Comparison of ENCODE assay signal across 12 mouse cellular contexts in genomic region chr3:59113973-59114517, GRCm38 (mm10). TPM values are rescaled to one million over a fixed set of nuclear protein-coding genes. Genes with fewer than 3 reads are reported as not detected.
DNase-seq lines count a peak whose midpoint lies in the region; ATAC-seq and TF ChIP-seq lines count a peak whose summit lies in the region.
"Had no signal": no experiment of that assay in that cellular context is flagged by ENCODE, and none has a peak within 500 bp of the region (broad histone marks: within the 10 kb centered on the region; RNA-seq: fewer than 3 reads in every experiment).

No protein-coding gene starts in this region.

- H3K27ac ChIP-seq in lung, embryonic 14.5 days (ENCODE audit: low read depth) = peak overlapping the region; percentile 32; the same call in 1 of the 2 replicates
- peak overlapping the region; percentile 85 to 91 for H3K27ac ChIP-seq in heart, embryonic 14.5 days (replicated peaks in 1 of 2; ENCODE audit: control insufficient read depth in 1 of 2, insufficient read depth in 1 of 2, low read depth in 2 of 2, low read length in 2 of 2)
- 0 out of 2 replicates have a peak overlapping the region, but pooled peaks have one; percentile 5 for H3K27ac ChIP-seq in macrophage
- H3K27ac ChIP-seq in hindbrain, embryonic 16.5 days (ENCODE audit: low read depth, low read length) = no peak overlapping the region
- H3K27ac ChIP-seq: hindbrain, embryonic 12.5 days; kidney, postnatal 0 days; limb, embryonic 10.5 days had no signal

- H3K9ac ChIP-seq in lung, embryonic 14.5 days = no peak overlapping the region
- H3K9ac ChIP-seq in heart, embryonic 14.5 days (ENCODE audit: low read length) = no peak overlapping the region; the same call in 1 of the 2 replicates
- no peak overlapping the region for H3K9ac ChIP-seq in hindbrain, embryonic 16.5 days (ENCODE audit: low read depth, low read length)
- H3K9ac ChIP-seq: hindbrain, embryonic 12.5 days had no signal

- no peaks in the 10 kb centered on the region for H3K36me3 ChIP-seq in lung, embryonic 14.5 days (ENCODE audit: insufficient read depth)
- H3K36me3 ChIP-seq in heart, embryonic 14.5 days (ENCODE audit: control insufficient read depth, insufficient read depth, low read length) = peaks cover 7% of the 10 kb centered on the region; the same call in 1 of the 2 replicates
- peaks cover 13% of the 10 kb centered on the region; the same call in 1 of the 2 replicates for H3K36me3 ChIP-seq in macrophage (ENCODE audit: inconsistent target)
- peaks cover 5% of the 10 kb centered on the region; the same call in 1 of the 2 replicates for H3K36me3 ChIP-seq in hindbrain, embryonic 16.5 days (ENCODE audit: control insufficient read depth, insufficient read depth, low read length)
- H3K36me3 ChIP-seq: limb, embryonic 10.5 days had no signal

- ATAC-seq in lung, embryonic 14.5 days (ENCODE audit: insufficient read depth) = no peak
- ATAC-seq in heart, embryonic 14.5 days (ENCODE audit: insufficient number of reproducible peaks, insufficient read depth, low FRiP score, low read depth) = peak; percentile 78
- ATAC-seq in hindbrain, embryonic 16.5 days = no peak

- H3K4me1 ChIP-seq in lung, embryonic 14.5 days (ENCODE audit: insufficient read depth) = no peaks in the 10 kb centered on the region
- H3K4me1 ChIP-seq in lung, adult 2 months (ENCODE audit: control insufficient read depth, insufficient read depth, low read length) = no peaks in the 10 kb centered on the region
- peaks cover 11 to 15% of the 10 kb centered on the region in 2 experiments for H3K4me1 ChIP-seq in heart, embryonic 14.5 days (ENCODE audit: control insufficient read depth in 2 of 2, insufficient read depth in 2 of 2, low read length in 2 of 2)
- H3K4me1 ChIP-seq in hindbrain, embryonic 16.5 days (ENCODE audit: control insufficient read depth, insufficient read depth, low read depth, low read length) = no peaks in the 10 kb centered on the region
- H3K4me1 ChIP-seq: hindbrain, embryonic 12.5 days; limb, embryonic 10.5 days had no signal

- 67% methylated on average over 8 of the region's 8 CpGs for WGBS in lung, embryonic 14.5 days
- WGBS in lung, adult 2 months = 47% methylated on average over 8 of the region's 8 CpGs
- 5% methylated on average over 8 of the region's 8 CpGs for WGBS in heart, embryonic 14.5 days
- 26% methylated on average over 8 of the region's 8 CpGs for WGBS in macrophage (ENCODE audit: missing documents)
- 79% methylated on average over 8 of the region's 8 CpGs for WGBS in hindbrain, embryonic 16.5 days

- H3K9me3 ChIP-seq in lung, embryonic 14.5 days (ENCODE audit: low read depth, low read length) = no peaks in the 10 kb centered on the region
- H3K9me3 ChIP-seq in heart, embryonic 14.5 days (ENCODE audit: control insufficient read depth, low read length) = no peaks in the 10 kb centered on the region
- no peaks in the 10 kb centered on the region for H3K9me3 ChIP-seq in hindbrain, embryonic 16.5 days (ENCODE audit: control insufficient read depth, low read length)
- H3K9me3 ChIP-seq: hindbrain, embryonic 12.5 days; limb, embryonic 10.5 days had no signal

- H3K4me3 ChIP-seq in lung, embryonic 14.5 days (ENCODE audit: low read depth, low read length) = no peak overlapping the region
- no peak overlapping the region for H3K4me3 ChIP-seq in lung, adult 2 months (replicated peaks; ENCODE audit: extremely low read depth, low read depth, low read length)
- H3K4me3 ChIP-seq in heart, embryonic 14.5 days (ENCODE audit: control insufficient read depth in 1 of 2, insufficient read depth in 1 of 2, low read depth in 1 of 2, low read length in 2 of 2) = no peak overlapping the region
- H3K4me3 ChIP-seq in macrophage (ENCODE audit: inconsistent target) = no peak overlapping the region
- no peak overlapping the region for H3K4me3 ChIP-seq in hindbrain, embryonic 16.5 days (ENCODE audit: low read length)
- H3K4me3 ChIP-seq: hindbrain, embryonic 12.5 days; limb, embryonic 10.5 days had no signal

- no peaks in the 10 kb centered on the region for H3K79me2 ChIP-seq in macrophage (ENCODE audit: inconsistent target)

- no peak for DNase-seq in lung, embryonic 14.5 days
- no peak for DNase-seq in lung, adult 2 months
- peak; percentile 66 for DNase-seq in Muller cell, postnatal 12 days (ENCODE audit: inconsistent ontology term)
- no peak for DNase-seq in right cerebral cortex, postnatal 14 days
- no peak for DNase-seq in kidney, adult 11 months
- DNase-seq: thymus, adult 18-20 months had no signal

- no peak for TF ChIP-seq CTCF in lung, embryonic 14.5 days (IDR thresholded peaks at IDR 0.05; ENCODE audit: low read depth)
- TF ChIP-seq CTCF in lung, adult 2 months (IDR thresholded peaks at IDR 0.05; ENCODE audit: insufficient read depth, low read length) = no peak

- no peaks in the 10 kb centered on the region for H3K27me3 ChIP-seq in lung, embryonic 14.5 days (ENCODE audit: insufficient read depth, low read length)
- no peaks in the 10 kb centered on the region for H3K27me3 ChIP-seq in heart, embryonic 14.5 days (ENCODE audit: control insufficient read depth, insufficient read depth, low read length)
- H3K27me3 ChIP-seq in hindbrain, embryonic 16.5 days (replicated peaks; ENCODE audit: control insufficient read depth, insufficient read depth, low read length) = no peaks in the 10 kb centered on the region
- H3K27me3 ChIP-seq: hindbrain, embryonic 12.5 days had no signal

- no peak for TF ChIP-seq POLR2A in lung, adult 2 months (IDR thresholded peaks at IDR 0.05; ENCODE audit: borderline replicate concordance, extremely low read depth, low read depth, low read length)

- no peak overlapping the region for H3K4me2 ChIP-seq in lung, embryonic 14.5 days
- H3K4me2 ChIP-seq in heart, embryonic 14.5 days (ENCODE audit: low read length) = peak overlapping the region; percentile 42
- no peak overlapping the region for H3K4me2 ChIP-seq in hindbrain, embryonic 16.5 days (ENCODE audit: low read length)
- H3K4me2 ChIP-seq: hindbrain, embryonic 12.5 days had no signal

RNA-seq across cellular contexts. Expression of gene Gpr171, which starts 12.4 kb away (rescaled TPM):
- 0.80 and 0.84 TPM in 2 replicates for polyA plus RNA-seq in lung, embryonic 14.5 days (2014; fragmentation: Nextera tagmentation; extraction: Ambion mirVana)
- 0.86 and 0.90 TPM in 2 replicates for polyA plus RNA-seq in lung, adult 2 months (2012; rRNA removed)
- 1.1 and 1.2 TPM in 2 replicates for polyA plus RNA-seq in heart, embryonic 14.5 days (2014; fragmentation: Nextera tagmentation; extraction: Ambion mirVana)
- 1 to 10 TPM in 8 of 26 experiments, under 1 TPM in 13, not detected in 5; 0.36 to 4.1 (median 0.82) TPM for total RNA-seq in macrophage (2018; cell fraction: chromatin; rRNA removed)
- 1 to 10 TPM; 1.1 to 6.4 (median 2.9) TPM for total RNA-seq in macrophage (2018; cell fraction: cytosol; rRNA removed)
- 1 to 10 TPM in 24 of 26 experiments, under 1 TPM in 2; 0.77 to 7.3 (median 2.6) TPM for total RNA-seq in macrophage (2018; cell fraction: nucleus; rRNA removed)
- 2.4 to 8.4 TPM (median 4.9 TPM) in 3 replicates for polyA plus RNA-seq in macrophage (2018)
- polyA plus RNA-seq in hindbrain, embryonic 16.5 days (2015; fragmentation: Nextera tagmentation; extraction: Ambion mirVana) = 0.91 and 1.0 TPM in 2 replicates

RNA-seq across cellular contexts. Expression of gene P2ry14, which starts 39.4 kb away (rescaled TPM):
- polyA plus RNA-seq in lung, embryonic 14.5 days (2014; fragmentation: Nextera tagmentation; extraction: Ambion mirVana) = 11.7 and 14.7 TPM in 2 replicates
- polyA plus RNA-seq in lung, adult 2 months (2012; rRNA removed) = 4.6 and 8.0 TPM in 2 replicates
- polyA plus RNA-seq in heart, embryonic 14.5 days (2014; fragmentation: Nextera tagmentation; extraction: Ambion mirVana) = 2.1 and 2.5 TPM in 2 replicates
- 100 to 1,000 TPM in 5 of 26 experiments, 10 to 100 TPM in 21; 19.4 to 147 (median 66.7) TPM for total RNA-seq in macrophage (2018; cell fraction: chromatin; rRNA removed)
- 100 to 1,000 TPM in 3 of 26 experiments, 10 to 100 TPM in 23; 32.6 to 136 (median 62.8) TPM for total RNA-seq in macrophage (2018; cell fraction: cytosol; rRNA removed)
- total RNA-seq in macrophage (2018; cell fraction: nucleus; rRNA removed) = 100 to 1,000 TPM in 8 of 26 experiments, 10 to 100 TPM in 18; 19.8 to 137 (median 73.9) TPM
- 13.2 to 63.8 TPM (median 61.0 TPM) in 3 replicates for polyA plus RNA-seq in macrophage (2018)
- polyA plus RNA-seq in hindbrain, embryonic 16.5 days (2015; fragmentation: Nextera tagmentation; extraction: Ambion mirVana) = 5.0 and 5.9 TPM in 2 replicates
